Mouse (Mus musculus): ENCODE measurements around the gene Gimap3. TPM values are rescaled to one million over a fixed set of nuclear protein-coding genes. Genes with fewer than 3 reads are reported as not detected.

Gimap3 gene
- 2,400 TPM for polyA plus RNA-seq (2017; shearing (Covaris generic))

GRCm38 (mm10) chr6:48770696-48771095 lies at the start of gene Gimap3:
Gimap3 (minus strand) TSS chr6:48770851.

GRCm38 (mm10) chr6:48745959-48746889 lies 24.4 kb downstream of the Gimap3 start, which contains the start of gene Gimap5:
Gimap5 (plus strand) TSS chr6:48746197.

GRCm38 (mm10) chr6:48738961-48739779 lies 31.5 kb downstream of the Gimap3 start, which contains the start of gene Gimap1:
Gimap1 (plus strand) TSS chr6:48739054.

GRCm38 (mm10) chr6:48718455-48718854 lies 52.2 kb downstream of the Gimap3 start, which contains the start of the genes Gm28053 and Gimap7:
Gm28053 (plus strand) TSS chr6:48718607.
Gimap7 (plus strand) TSS chr6:48718621.

Other genes with a start within 250 kb of the Gimap3 start
- gene Atp6v0e2, start 233.2 kb downstream of the Gimap3 start, polyA plus RNA-seq (2017; shearing (Covaris generic)) = 0.60 TPM
- 58.6 TPM for gene Lrrc61, start 216.1 kb downstream of the Gimap3 start, polyA plus RNA-seq (2017; shearing (Covaris generic))
- gene Rarres2, start 198.1 kb downstream of the Gimap3 start, polyA plus RNA-seq (2017; shearing (Covaris generic)) = 0.32 TPM
- gene Gm45021, start 181.2 kb downstream of the Gimap3 start, polyA plus RNA-seq (2017; shearing (Covaris generic)) = not detected
- 8.3 TPM for gene Repin1, start 177.0 kb downstream of the Gimap3 start, polyA plus RNA-seq (2017; shearing (Covaris generic))
- not detected for gene Gm44965, start 176.9 kb downstream of the Gimap3 start, polyA plus RNA-seq (2017; shearing (Covaris generic))
- gene Zfp775, start 168.8 kb downstream of the Gimap3 start, polyA plus RNA-seq (2017; shearing (Covaris generic)) = 4.0 TPM
- gene AI854703, start 144.1 kb downstream of the Gimap3 start, polyA plus RNA-seq (2017; shearing (Covaris generic)) = 4.7 TPM
- 221 TPM for gene Gimap8, start 123.6 kb downstream of the Gimap3 start, polyA plus RNA-seq (2017; shearing (Covaris generic))
- gene Gimap9, start 94.7 kb downstream of the Gimap3 start, polyA plus RNA-seq (2017; shearing (Covaris generic)) = 328 TPM
- gene Gimap4, start 86.3 kb downstream of the Gimap3 start, polyA plus RNA-seq (2017; shearing (Covaris generic)) = 1,649 TPM
- 1,052 TPM for gene Gimap6, start 62.6 kb downstream of the Gimap3 start, polyA plus RNA-seq (2017; shearing (Covaris generic))
- 35.7 TPM for gene Gm28053, start 52.2 kb downstream of the Gimap3 start, polyA plus RNA-seq (2017; shearing (Covaris generic))
- gene Gimap7, start 52.2 kb downstream of the Gimap3 start, polyA plus RNA-seq (2017; shearing (Covaris generic)) = 547 TPM
- gene Gimap1, start 31.8 kb downstream of the Gimap3 start, polyA plus RNA-seq (2017; shearing (Covaris generic)) = 363 TPM
- 234 TPM for gene Gimap5, start 24.7 kb downstream of the Gimap3 start, polyA plus RNA-seq (2017; shearing (Covaris generic))
- 10.3 TPM for gene Tmem176a, start 70.1 kb upstream of the Gimap3 start, polyA plus RNA-seq (2017; shearing (Covaris generic))
- gene Tmem176b, start 70.6 kb upstream of the Gimap3 start, polyA plus RNA-seq (2017; shearing (Covaris generic)) = 15.7 TPM
- 0.35 TPM for gene Aoc1, start 102.0 kb upstream of the Gimap3 start, polyA plus RNA-seq (2017; shearing (Covaris generic))
- gene 1600015I10Rik, start 159.0 kb upstream of the Gimap3 start, polyA plus RNA-seq (2017; shearing (Covaris generic)) = not detected
- not detected for gene Doxl2, start 204.1 kb upstream of the Gimap3 start, polyA plus RNA-seq (2017; shearing (Covaris generic))
- gene Svs1, start 216.0 kb upstream of the Gimap3 start, polyA plus RNA-seq (2017; shearing (Covaris generic)) = not detected